Mouse (Mus musculus) erythroblast, embryonic 14.5 days (primary cell): ENCODE data around the gene Cep41. TPM values are rescaled to one million over a fixed set of nuclear protein-coding genes. Genes with fewer than 3 reads are reported as not detected.

Experiments
- H3K27me3 ChIP-seq: 2 replicates; pipeline ENCODE4 v1.6.1; 2012; ENCODE audit warnings: inconsistent platforms; ENCODE audit not compliant: control insufficient read depth
- H3K36me3 ChIP-seq: 2 replicates; pipeline ENCODE4 v1.6.1; 2012; ENCODE audit warnings: mild to moderate bottlenecking, inconsistent platforms; ENCODE audit not compliant: control insufficient read depth
- H3K4me1 ChIP-seq: 2 replicates; pipeline ENCODE4 v1.6.1; 2012; ENCODE audit warnings: inconsistent platforms; ENCODE audit not compliant: control insufficient read depth
- H3K4me3 ChIP-seq: replicated peaks from 2 replicates; pipeline ENCODE3; 2012; ENCODE audit warnings: moderate library complexity, mild to moderate bottlenecking, inconsistent platforms
- H3K9me3 ChIP-seq: 2 replicates; pipeline ENCODE4 v1.6.1; 2012; ENCODE audit warnings: low read length, inconsistent platforms, mixed read lengths; ENCODE audit not compliant: control insufficient read depth
- GATA1 ChIP-seq: IDR thresholded peaks from 2 replicates; pipeline ENCODE4 v1.6.1; 2012; ENCODE audit warnings: low read length, inconsistent platforms, mixed read lengths
- TAL1 ChIP-seq: IDR thresholded peaks from 3 replicates; pipeline ENCODE4 v1.6.1; 2012; ENCODE audit warnings: low read length, inconsistent platforms, mixed read lengths
- polyA plus RNA-seq: library from polyadenylated mRNA; stranded (reverse); fragments of >175 nt; gene quantifications from 2 replicates; pipeline ENCODE4 v1.2.3, GENCODE M21; 2012

Cep41 gene
- polyA plus RNA-seq, 1 experiment = 1.3 TPM

DNA sequence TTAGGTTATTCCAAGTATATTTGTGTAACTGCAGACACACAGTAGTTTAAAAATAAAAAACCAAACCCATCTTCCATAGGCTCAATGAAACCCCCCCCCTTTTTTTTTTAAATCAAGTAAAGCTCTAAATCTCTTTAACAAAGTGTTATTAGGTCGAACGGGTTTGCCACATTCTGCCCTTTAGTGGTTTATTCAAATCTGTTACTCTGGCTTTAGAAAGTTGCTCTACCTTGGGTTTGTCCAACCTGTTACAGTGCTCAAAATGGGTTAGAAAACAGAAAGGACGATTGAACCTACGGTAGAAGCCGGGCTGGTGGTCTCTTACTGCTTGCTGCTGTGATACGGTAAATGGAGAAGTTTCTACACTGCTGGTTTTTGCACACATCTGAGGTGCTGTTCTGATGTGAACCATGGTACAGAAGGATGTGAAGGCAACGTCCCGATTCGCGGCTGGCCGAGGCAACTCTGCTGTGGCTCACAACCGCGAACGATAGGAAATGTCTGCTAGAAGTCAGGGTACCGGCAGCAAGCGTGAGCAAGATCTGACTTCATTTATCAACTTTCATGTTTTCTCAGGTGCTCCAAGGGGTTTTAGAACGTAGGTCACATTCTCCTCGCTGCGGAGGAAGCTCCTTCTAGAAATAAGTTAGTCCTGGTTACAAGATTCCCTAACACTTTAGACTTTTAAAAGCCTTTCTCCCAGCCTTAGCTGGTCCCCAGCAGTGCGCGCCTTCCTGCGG lies 41.6 kb upstream of the Cep41 start:
- peaks cover 2% of the 10 kb centered on the region; the same call in 1 of the 2 replicates for H3K4me1 ChIP-seq
- peaks cover 40% of the 10 kb centered on the region for H3K9me3 ChIP-seq
- peaks cover 79% of the 10 kb centered on the region for H3K27me3 ChIP-seq
- H3K36me3 ChIP-seq = no peaks in the 10 kb centered on the region
- TF ChIP-seq GATA1 (no peak), TAL1 (no peak)
- no peak overlapping the region for H3K4me3 ChIP-seq

GRCm38 (mm10) chr6:30734465-30734864 lies 40.9 kb upstream of the Cep41 start:
- Histone ChIP-seq H3K36me3 (no peaks in the 10 kb centered on the region), H3K4me3 (no peak overlapping the region), H3K9me3 (peaks cover 40% of the 10 kb centered on the region), H3K27me3 (peaks cover 75% of the 10 kb centered on the region), H3K4me1 (peaks cover 2% of the 10 kb centered on the region; the same call in 1 of the 2 replicates)
- TF ChIP-seq GATA1 (no peak), TAL1 (no peak)

DNA sequence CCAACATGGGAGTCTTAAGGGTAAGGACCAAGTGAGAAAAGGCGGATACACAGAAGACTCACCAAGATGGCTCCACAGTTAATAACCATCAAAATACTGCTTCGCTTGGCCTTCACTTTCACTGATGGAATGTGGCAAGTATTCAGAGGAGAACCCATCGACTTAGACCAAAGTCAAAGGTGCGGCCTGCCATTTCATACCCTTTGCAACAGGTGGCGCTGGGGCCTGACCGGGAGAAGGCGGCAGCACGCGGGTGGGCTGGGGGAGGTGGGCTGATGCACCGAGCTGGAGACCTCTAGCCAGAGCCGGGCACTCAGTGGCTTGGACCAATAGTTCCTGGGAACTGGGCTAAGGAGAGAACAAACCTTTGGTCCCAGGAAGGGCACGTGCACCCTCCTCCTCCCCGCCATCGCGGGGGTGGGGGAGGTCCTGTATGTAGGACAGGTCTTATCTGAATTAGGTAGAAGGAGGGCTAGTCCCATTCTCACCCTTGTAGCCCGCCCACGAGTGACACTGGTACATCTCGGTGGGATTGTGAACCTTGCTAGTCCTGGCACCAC lies 39.1 kb upstream of the Cep41 start:
- no peak for TF ChIP-seq GATA1
- no peak for TF ChIP-seq TAL1
- peaks cover 57% of the 10 kb centered on the region for H3K27me3 ChIP-seq

GRCm38 (mm10) chr6:30730301-30730971 lies 36.9 kb upstream of the Cep41 start:
- no peak overlapping the region for H3K4me3 ChIP-seq
- TF ChIP-seq GATA1 = no peak
- no peak for TF ChIP-seq TAL1
- H3K27me3 ChIP-seq = peaks cover 35% of the 10 kb centered on the region

More for the DNA sequence above, 39.1 kb upstream of the Cep41 start:
- Histone ChIP-seq H3K4me3 (no peak overlapping the region), H3K9me3 (peaks cover 27% of the 10 kb centered on the region), H3K36me3 (no peaks in the 10 kb centered on the region), H3K4me1 (no peaks in the 10 kb centered on the region)

GRCm38 (mm10) chr6:30723331-30723730 lies 29.8 kb upstream of the Cep41 start, which contains the start of gene Mest:
Gene Mest (plus strand): TSS chr6:30723547.
- H3K9me3 ChIP-seq = no peaks in the 10 kb centered on the region
- no peaks in the 10 kb centered on the region for H3K36me3 ChIP-seq
- H3K4me1 ChIP-seq = no peaks in the 10 kb centered on the region
- no peak for TF ChIP-seq TAL1
- no peak for TF ChIP-seq GATA1
- no peak within 1 kb of the TSS for H3K4me3 ChIP-seq
- no peaks in the 10 kb centered on the region; the same call in 1 of the 2 replicates for H3K27me3 ChIP-seq

More at GRCm38 (mm10) chr6:30730301-30730971, 36.9 kb upstream of the Cep41 start:
- no peaks in the 10 kb centered on the region for H3K36me3 ChIP-seq
- no peaks in the 10 kb centered on the region for H3K4me1 ChIP-seq
- H3K9me3 ChIP-seq = peaks cover 11% of the 10 kb centered on the region

- TF ChIP-seq GATA1 = no peak
- TF ChIP-seq TAL1 = no peak
- no peaks in the 10 kb centered on the region for H3K9me3 ChIP-seq
- H3K36me3 ChIP-seq = no peaks in the 10 kb centered on the region
- no peak overlapping the region for H3K4me3 ChIP-seq
- H3K4me1 ChIP-seq = no peaks in the 10 kb centered on the region
- H3K27me3 ChIP-seq = no peaks in the 10 kb centered on the region; the same call in 1 of the 2 replicates
Measured at GRCm38 (mm10) chr6:30722385-30723164, 29.0 kb upstream of the Cep41 start.

DNA sequence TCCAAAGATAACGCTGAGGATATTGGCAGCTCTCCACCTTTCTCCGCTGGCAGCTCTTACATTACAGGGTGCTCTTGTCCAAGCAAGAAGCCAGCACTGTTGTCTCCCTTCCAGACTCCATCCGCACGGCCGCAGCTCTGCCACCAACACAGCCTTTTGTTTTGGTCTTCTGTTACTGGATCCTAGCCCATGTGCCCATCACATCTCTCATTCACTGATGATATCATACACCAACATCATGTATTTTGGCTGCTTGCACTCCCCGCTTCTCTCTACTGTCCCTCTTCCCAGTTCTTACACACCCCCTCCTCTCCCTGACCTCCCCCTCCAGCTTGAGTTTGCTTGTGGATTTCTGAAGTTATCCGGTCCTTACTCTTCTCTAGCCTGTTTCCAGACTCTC lies 23.2 kb upstream of the Cep41 start:
- TF ChIP-seq TAL1 (no peak), GATA1 (no peak)
- no peaks in the 10 kb centered on the region for H3K36me3 ChIP-seq
- H3K4me1 ChIP-seq = peaks cover 4% of the 10 kb centered on the region
- no peaks in the 10 kb centered on the region for H3K9me3 ChIP-seq
- H3K4me3 ChIP-seq = no peak overlapping the region
- H3K27me3 ChIP-seq = no peaks in the 10 kb centered on the region; the same call in 1 of the 2 replicates

DNA sequence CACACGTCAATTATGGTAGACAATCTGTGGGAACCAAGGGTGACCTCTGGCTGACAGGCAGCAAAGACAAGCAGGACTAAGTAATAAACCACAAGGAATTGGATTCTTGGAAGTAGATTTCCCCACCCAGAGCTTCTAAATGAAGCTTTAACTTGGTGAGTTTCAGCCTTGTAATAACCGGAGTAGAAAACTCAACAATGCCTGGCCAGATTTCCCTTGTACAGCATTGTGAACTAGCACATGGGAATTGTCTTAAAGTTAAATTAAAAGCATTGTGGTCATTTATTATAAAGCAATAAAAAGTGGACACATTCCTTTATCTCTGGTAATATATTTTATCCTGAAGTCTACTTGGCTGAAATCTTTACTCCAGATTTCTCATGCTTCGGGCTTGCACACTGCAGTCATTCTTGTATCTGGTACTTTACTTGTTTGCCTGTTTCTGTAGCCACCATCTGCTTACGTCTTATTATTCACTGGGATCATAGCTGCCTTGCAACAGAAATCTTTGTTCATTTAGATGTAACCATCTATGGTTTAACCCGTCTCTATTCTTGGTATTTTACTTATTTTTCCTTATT lies 21.4 kb upstream of the Cep41 start:
- no peak for TF ChIP-seq GATA1
- no peak for TF ChIP-seq TAL1
- Histone ChIP-seq H3K27me3 (no peaks in the 10 kb centered on the region; the same call in 1 of the 2 replicates), H3K9me3 (no peaks in the 10 kb centered on the region), H3K4me3 (no peak overlapping the region), H3K4me1 (peaks cover 6% of the 10 kb centered on the region), H3K36me3 (no peaks in the 10 kb centered on the region)
